Mouse (Mus musculus) embryonic fibroblast, embryonic 13.5 days (primary cell): ENCODE data around the gene Ruvbl1.

ENCODE experiments used
- CTCF ChIP-seq: IDR thresholded peaks from 2 replicates; pipeline ENCODE4 v1.5.1; 2011; ENCODE audit warnings: mild to moderate bottlenecking, control low read depth, low read length, moderate library complexity, borderline replicate concordance; ENCODE audit not compliant: insufficient read depth
- POLR2A ChIP-seq: IDR thresholded peaks from 2 replicates; pipeline ENCODE4 v1.6.1; 2011; ENCODE audit warnings: low read depth, mild to moderate bottlenecking, control low read depth, low read length, moderate library complexity

- peak; percentile 71 for TF ChIP-seq CTCF
- no peak for TF ChIP-seq POLR2A
Measured at GRCm38 (mm10) chr6:88499481-88500404, 34.5 kb downstream of the Ruvbl1 start.
